Mouse (Mus musculus): ENCODE measurements at regions not wholly inside any gene's neighbourhood (a gene's known extent, or its start where the extent isn't known, plus 50 kb on each side); places are given as distances from the start of the nearest gene placed in this dataset.
A peak's percentile ranks its signal among the peaks of the same experiment; 100 is the strongest.

DNA sequence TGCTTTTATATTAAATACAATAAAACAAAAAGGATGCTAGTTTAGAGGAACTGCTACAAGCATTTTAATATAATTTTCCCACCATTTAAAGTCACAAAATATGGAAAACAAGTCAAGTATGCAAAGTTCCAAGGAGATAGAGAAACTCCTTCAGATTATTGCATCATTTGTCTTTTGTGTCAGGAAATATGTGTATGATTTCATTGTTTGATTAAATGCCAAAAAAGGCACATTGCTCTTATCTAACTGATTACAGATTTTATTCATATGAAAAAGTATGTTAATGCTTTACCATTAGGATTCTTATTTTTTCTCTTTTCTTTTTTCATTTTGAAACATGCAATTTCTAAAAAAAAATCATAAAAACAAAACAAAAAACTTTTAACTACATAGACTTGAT lies 342.2 kb upstream of the Zeb2 start:
- TF ChIP-seq POLR2A (IDR thresholded peaks at IDR 0.05; ENCODE audit: insufficient read length, low read depth) = no peak
- no peak for TF ChIP-seq USF1 (IDR thresholded peaks at IDR 0.05; ENCODE audit: low read depth)
- no peak for TF ChIP-seq MAX (IDR thresholded peaks at IDR 0.05; ENCODE audit: low read depth)
- no peak for TF ChIP-seq TCF12 (IDR thresholded peaks at IDR 0.05; ENCODE audit: insufficient read depth, poor library complexity, severe bottlenecking)
- no peak for TF ChIP-seq MYOD1 (IDR thresholded peaks at IDR 0.05; ENCODE audit: control insufficient read depth in 1 of 3, insufficient read length in 2 of 3, low read depth in 2 of 3)
- TF ChIP-seq E2F4 (IDR thresholded peaks at IDR 0.05; ENCODE audit: insufficient read depth) = no peak
- no peak for TF ChIP-seq POLR2AphosphoS2 (IDR thresholded peaks at IDR 0.05; ENCODE audit: insufficient read length, low read depth)
- TF ChIP-seq CEBPB (IDR thresholded peaks at IDR 0.05; ENCODE audit: insufficient read depth, poor library complexity, severe bottlenecking) = peak; percentile 89
- TF ChIP-seq MYOG (IDR thresholded peaks at IDR 0.05; ENCODE audit: control insufficient read depth in 1 of 3, insufficient read depth in 1 of 3, insufficient read length in 2 of 3, low read depth in 2 of 3) = no peak
- TF ChIP-seq REST (IDR thresholded peaks at IDR 0.05; ENCODE audit: insufficient read depth, insufficient read length) = no peak
- no peak for TF ChIP-seq TCF3 (IDR thresholded peaks at IDR 0.05; ENCODE audit: insufficient read length, low read depth)
